Comparison of ENCODE assay signal across 8 mouse cellular contexts in the genomic region with DNA sequence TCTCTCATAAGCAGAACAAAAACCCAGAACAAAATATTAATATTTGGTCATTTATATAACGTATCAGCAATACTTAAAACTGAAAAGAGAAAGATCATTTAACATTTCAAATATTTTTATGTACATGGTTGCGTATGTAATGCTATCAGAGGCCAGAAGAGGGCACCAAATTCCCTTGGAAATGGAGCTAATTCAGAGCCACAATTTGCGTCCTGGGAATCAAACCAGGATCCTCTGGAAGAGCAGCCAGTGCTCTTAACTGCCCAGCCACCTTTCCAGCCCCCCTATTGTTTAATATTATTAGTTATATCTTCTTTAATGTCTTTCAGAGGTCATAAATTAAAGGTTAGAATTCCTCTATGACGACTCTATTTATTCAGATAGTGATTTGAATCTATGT. TPM values are rescaled to one million over a fixed set of nuclear protein-coding genes. Genes with fewer than 3 reads are reported as not detected.
A peak's percentile ranks its signal among the peaks of the same experiment; 100 is the strongest.
DNase-seq lines count a peak whose midpoint lies in the region.

No protein-coding gene starts in this region.

- intact Hi-C loops in heart, postnatal 25 days (cut with DNase I): loop anchor here (5.0 to 10.0 kb wide), 3 partner anchors 54 to 401 kb away; no protein-coding TSS in a partner anchor

- DNase-seq in heart, adult 8-10 months (ENCODE audit: low spot score): peak; percentile 14
- no peak for DNase-seq in heart, postnatal 25 days (ENCODE audit: low spot score)
- peak; percentile 14 for DNase-seq in right cerebral cortex, adult 18-20 months
- DNase-seq in right cerebral cortex, postnatal 36 days (ENCODE audit: low spot score in 2 of 2): no peak
- DNase-seq in brain, adult 2 months (ENCODE audit: low read depth, low spot score): peak; percentile 69
- peak; percentile 68 for DNase-seq in induced T-regulatory cell, adult 2 months (ENCODE audit: low read depth)
- DNase-seq in right cerebral cortex, postnatal 4 days: peak; percentile 34
- DNase-seq in adrenal gland, adult 18-20 months (ENCODE audit: low spot score in 2 of 2): no peak

RNA-seq across cellular contexts. Expression of gene Nsun7, which starts 3.7 kb away (rescaled TPM):
- total RNA-seq in heart, adult 8-10 months (2022): under 1 TPM in 3 of 4 experiments, not detected in 1; 0.11 to 0.19 (median 0.12) TPM
- total RNA-seq in heart, postnatal 25 days (2021): not detected
- total RNA-seq in adrenal gland, adult 18-20 months (2021): under 1 TPM; 0.50 to 0.77 TPM

Comparison
In these comparisons a context has a peak if more than half of its experiments do, and no peak if none do; other contexts are left out.
1. DNase-seq: peak in heart, adult 8-10 months (single experiment), right cerebral cortex, adult 18-20 months (single experiment), brain, adult 2 months (single experiment), induced T-regulatory cell, adult 2 months (single experiment) and right cerebral cortex, postnatal 4 days (single experiment); none in heart, postnatal 25 days (single experiment), right cerebral cortex, postnatal 36 days (0 of 2) and adrenal gland, adult 18-20 months (0 of 2).